Mouse (Mus musculus): ENCODE measurements around the gene Gas7.

Gene Gas7

GRCm38 (mm10) chr11:67454874-67455526 is at the start of gene Gas7:
Gene Gas7 (plus strand): TSS chr11:67455437.
- peak; percentile 3 for DNase-seq (ENCODE audit: low read depth)

GRCm38 (mm10) chr11:67414346-67414940 is 40.8 kb upstream of the Gas7 start:
- no peak for DNase-seq (ENCODE audit: low read depth)

- no peak for DNase-seq (ENCODE audit: low read depth)
Measured at GRCm38 (mm10) chr11:67423575-67423974, 31.7 kb upstream of the Gas7 start.

- peak; percentile 44 for DNase-seq (ENCODE audit: low read depth)
Measured at GRCm38 (mm10) chr11:67428196-67428595, 27.0 kb upstream of the Gas7 start.

GRCm38 (mm10) chr11:67429836-67430235 is 25.4 kb upstream of the Gas7 start:
- no peak for DNase-seq (ENCODE audit: low read depth)

GRCm38 (mm10) chr11:67431116-67431645 is 24.1 kb upstream of the Gas7 start:
- DNase-seq (ENCODE audit: low read depth) = no peak

GRCm38 (mm10) chr11:67431864-67432263 is 23.4 kb upstream of the Gas7 start:
- DNase-seq (ENCODE audit: low read depth) = no peak

- DNase-seq (ENCODE audit: low read depth) = no peak
Measured at GRCm38 (mm10) chr11:67433763-67434162, 21.5 kb upstream of the Gas7 start.

- no peak for DNase-seq (ENCODE audit: low read depth)
Measured at GRCm38 (mm10) chr11:67438746-67439145, 16.5 kb upstream of the Gas7 start.

GRCm38 (mm10) chr11:67445058-67445825 is 10.0 kb upstream of the Gas7 start:
- no peak for DNase-seq (ENCODE audit: low read depth)

GRCm38 (mm10) chr11:67451525-67451924 is 3.7 kb upstream of the Gas7 start:
- no peak for DNase-seq (ENCODE audit: low read depth)

GRCm38 (mm10) chr11:67455527-67455981 is 317 bp downstream of the Gas7 start:
- no peak for DNase-seq (ENCODE audit: low read depth)

GRCm38 (mm10) chr11:67456029-67456428 is 792 bp downstream of the Gas7 start:
- DNase-seq (ENCODE audit: low read depth) = no peak

- no peak for DNase-seq (ENCODE audit: low read depth)
Measured at GRCm38 (mm10) chr11:67458171-67458570, 2.9 kb downstream of the Gas7 start.

GRCm38 (mm10) chr11:67467132-67467531 is 11.9 kb downstream of the Gas7 start:
- DNase-seq (ENCODE audit: low read depth) = no peak

GRCm38 (mm10) chr11:67468846-67469245 is 13.6 kb downstream of the Gas7 start:
- DNase-seq (ENCODE audit: low read depth) = no peak

- DNase-seq (ENCODE audit: low read depth) = no peak
Measured at GRCm38 (mm10) chr11:67474590-67474989, 19.4 kb downstream of the Gas7 start.

GRCm38 (mm10) chr11:67479534-67479933 is 24.3 kb downstream of the Gas7 start:
- no peak for DNase-seq (ENCODE audit: low read depth)

- DNase-seq (ENCODE audit: low read depth) = no peak
Measured at GRCm38 (mm10) chr11:67480204-67480956, 25.1 kb downstream of the Gas7 start.

GRCm38 (mm10) chr11:67481691-67482090 is 26.5 kb downstream of the Gas7 start:
- DNase-seq (ENCODE audit: low read depth) = no peak

GRCm38 (mm10) chr11:67482217-67482760 is 27.1 kb downstream of the Gas7 start:
- DNase-seq (ENCODE audit: low read depth) = no peak

GRCm38 (mm10) chr11:67488156-67488555 is 32.9 kb downstream of the Gas7 start:
- DNase-seq (ENCODE audit: low read depth) = no peak

Measured in induced T-regulatory cell, adult 2 months (primary cell).